Mouse (Mus musculus) limb, embryonic 12.5 days (tissue): ENCODE results near the gene March4. TPM values are rescaled to one million over a fixed set of nuclear protein-coding genes. Genes with fewer than 3 reads are reported as not detected.

Experiments used
- ATAC-seq: fragments of 200-750 bp; cut with Nextera tagmentation; 2 replicates; pipeline ENCODE4 v1.8.0; 2017; ENCODE audit warnings: low read depth, moderate TSS enrichment; ENCODE audit not compliant: insufficient number of reproducible peaks, insufficient read depth, low FRiP score, low TSS enrichment
- H3K27ac ChIP-seq: fragments of 300-500 bp; sonication (generic); 2 replicates; pipeline ENCODE4 v1.5.1; 2016; ENCODE audit warnings: mild to moderate bottlenecking, moderate library complexity
- H3K27me3 ChIP-seq: fragments of 300-500 bp; sonication (generic); 2 replicates; pipeline ENCODE4 v1.6.1; 2016; ENCODE audit warnings: mild to moderate bottlenecking, moderate library complexity
- H3K36me3 ChIP-seq: fragments of 300-500 bp; sonication (generic); 2 replicates; pipeline ENCODE4 v1.6.1; 2016; ENCODE audit warnings: mild to moderate bottlenecking, moderate library complexity
- H3K4me1 ChIP-seq: fragments of 300-500 bp; sonication (generic); replicated peaks from 2 replicates; pipeline ENCODE4 v1.6.1; 2016
- H3K4me2 ChIP-seq: fragments of 300-500 bp; sonication (generic); 2 replicates; pipeline ENCODE4 v1.6.1; 2016; ENCODE audit warnings: mild to moderate bottlenecking, moderate library complexity
- H3K4me3 ChIP-seq: fragments of 300-500 bp; sonication (generic); replicated peaks from 2 replicates; pipeline ENCODE4 v1.5.1; 2016; ENCODE audit warnings: mild to moderate bottlenecking
- H3K9ac ChIP-seq: fragments of 300-500 bp; sonication (generic); replicated peaks from 2 replicates; pipeline ENCODE4 v1.6.1; 2016; ENCODE audit warnings: mild to moderate bottlenecking, moderate library complexity
- H3K9me3 ChIP-seq: fragments of 300-500 bp; sonication (generic); 2 replicates; pipeline ENCODE4 v1.6.1; 2016; ENCODE audit warnings: mild to moderate bottlenecking, moderate library complexity
- WGBS: fragments of 180-500 bp; shearing (Covaris S2); methylation state at CpG from one replicate; pipeline ENCODE4 v1.1.7; 2016; 5-methylcytosine and 5-hydroxymethylcytosine counted together
- polyA plus RNA-seq: library from polyadenylated mRNA; unstranded; fragments of >200 nt; fragmentation: Nextera tagmentation; extraction: Ambion mirVana; gene quantifications from 2 replicates; pipeline ENCODE4 v1.2.1, GENCODE M21; 2016

March4 gene
- polyA plus RNA-seq, 1 experiment from 2014 or later = not detected

DNA sequence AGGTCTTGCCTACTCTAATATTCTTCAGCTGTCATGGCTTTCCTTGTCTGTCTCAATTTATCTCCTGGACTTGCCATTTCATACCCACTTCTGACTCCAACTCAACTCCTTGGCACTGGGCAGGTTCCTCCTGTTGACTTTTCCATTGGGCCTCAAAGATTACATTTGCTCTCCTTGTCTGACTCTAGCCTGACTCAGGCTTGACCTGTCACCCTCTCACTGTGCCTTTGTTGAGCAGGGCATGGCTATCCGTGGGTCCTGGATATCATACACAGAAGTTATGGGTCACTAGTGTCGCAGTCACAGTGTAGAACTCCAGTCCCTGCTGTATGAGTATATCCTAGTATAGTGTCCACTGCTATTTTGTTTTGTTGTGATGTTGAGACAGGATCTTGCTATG, 60.1 kb downstream of the March4 start:
- Histone ChIP-seq H3K4me3 (no peak overlapping the region), H3K36me3 (no peaks in the 10 kb centered on the region), H3K27ac (no peak overlapping the region), H3K9me3 (no peaks in the 10 kb centered on the region), H3K27me3 (no peaks in the 10 kb centered on the region; the same call in 1 of the 2 replicates), H3K4me2 (no peak overlapping the region), H3K4me1 (no peaks in the 10 kb centered on the region), H3K9ac (no peak overlapping the region)
- ATAC-seq = no peak
- WGBS = 86% methylated on average over 2 of the region's 2 CpGs

DNA sequence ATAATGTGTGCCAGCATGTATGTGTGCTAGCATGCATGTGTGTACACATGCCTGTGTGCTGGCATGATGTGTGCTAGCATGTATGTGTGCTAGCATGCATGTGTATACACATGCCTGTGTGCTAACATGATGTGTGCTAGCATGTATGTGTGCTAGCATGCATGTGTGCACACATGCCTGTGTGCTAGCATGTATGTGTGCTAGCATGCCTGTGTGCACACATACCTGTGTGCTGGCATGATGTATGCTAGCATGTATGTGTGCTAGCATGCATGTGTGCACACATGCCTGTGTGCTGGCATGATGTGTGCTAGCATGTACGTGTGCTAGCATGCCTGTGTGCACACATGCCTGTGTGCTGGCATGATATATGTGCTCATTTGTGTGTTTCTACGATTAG, 67.7 kb downstream of the March4 start:
- no peaks in the 10 kb centered on the region for H3K9me3 ChIP-seq
- no peak overlapping the region for H3K4me3 ChIP-seq
- no peaks in the 10 kb centered on the region for H3K4me1 ChIP-seq
- ATAC-seq = no peak
- no peaks in the 10 kb centered on the region for H3K36me3 ChIP-seq
- no peak overlapping the region for H3K27ac ChIP-seq
- H3K27me3 ChIP-seq = no peaks in the 10 kb centered on the region
- H3K9ac ChIP-seq = no peak overlapping the region
- 85% methylated on average over 2 of the region's 2 CpGs for WGBS
- no peak overlapping the region for H3K4me2 ChIP-seq

DNA sequence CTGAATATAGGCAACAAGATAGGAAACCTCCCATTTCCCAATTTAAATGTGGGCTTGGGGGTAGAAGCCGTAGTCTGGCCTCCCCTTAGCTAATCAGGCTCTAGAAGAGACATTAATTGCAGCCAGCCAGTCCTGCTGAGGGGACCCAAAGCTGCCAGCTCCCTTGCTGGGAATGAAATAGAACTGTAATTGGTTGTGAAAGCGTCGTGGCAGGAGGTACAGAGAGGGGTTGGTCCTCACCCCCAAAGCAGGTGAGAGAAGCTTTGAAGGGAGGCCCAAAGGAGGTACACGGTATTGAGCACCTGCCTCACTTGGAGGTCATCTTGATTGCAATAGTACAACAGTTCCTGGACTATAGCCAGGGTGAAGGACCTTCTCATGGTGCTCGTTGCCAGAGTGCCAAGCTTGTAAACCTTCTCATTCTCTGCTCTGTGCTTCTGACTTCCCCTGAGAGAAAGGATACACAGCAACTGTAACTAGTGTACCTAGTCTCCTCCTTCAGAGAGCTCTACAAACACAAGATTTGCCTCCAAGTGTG, 68.2 kb downstream of the March4 start:
- 54% methylated on average over 5 of the region's 5 CpGs for WGBS
- H3K27me3 ChIP-seq = no peaks in the 10 kb centered on the region
- ATAC-seq = no peak

DNA sequence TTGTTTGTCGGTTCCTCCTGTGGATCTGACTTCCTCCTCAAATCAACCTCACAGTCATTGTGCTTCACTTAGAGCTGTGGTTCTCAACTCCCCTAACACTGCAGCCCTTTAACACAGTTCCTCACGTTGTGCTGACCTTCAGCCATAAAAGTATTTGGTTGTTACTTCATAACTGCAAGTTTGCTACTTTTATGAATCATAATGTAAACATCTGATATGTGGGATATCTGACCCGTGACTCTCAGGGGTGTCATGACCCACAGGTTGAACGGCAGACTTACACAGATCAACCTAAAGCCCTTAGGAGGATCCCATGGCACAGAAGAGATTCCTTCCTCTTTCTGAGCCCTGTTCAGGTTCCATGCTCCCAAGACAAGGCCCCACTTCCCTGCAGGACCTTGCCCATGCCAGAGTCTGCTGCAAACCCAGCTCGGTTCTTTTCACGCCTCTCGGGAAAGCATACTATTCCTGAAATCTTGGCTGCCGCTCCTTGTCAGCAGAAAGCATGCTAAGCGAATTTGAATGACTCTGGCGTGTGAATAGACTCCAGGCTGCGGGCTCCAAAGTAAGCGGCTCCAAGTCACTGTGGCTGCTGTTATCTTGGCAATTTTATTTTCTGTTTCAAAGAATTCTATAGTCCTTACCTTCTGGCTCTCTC, 71.7 kb downstream of the March4 start:
- H3K27ac ChIP-seq = no peak overlapping the region
- 56% methylated on average over 12 of the region's 12 CpGs for WGBS
- H3K4me2 ChIP-seq = no peak overlapping the region
- no peaks in the 10 kb centered on the region for H3K36me3 ChIP-seq
- no peaks in the 10 kb centered on the region for H3K27me3 ChIP-seq
- no peak overlapping the region for H3K4me3 ChIP-seq
- no peaks in the 10 kb centered on the region for H3K4me1 ChIP-seq
- ATAC-seq = no peak
- no peak overlapping the region for H3K9ac ChIP-seq
- no peaks in the 10 kb centered on the region for H3K9me3 ChIP-seq

More for the DNA sequence above, 68.2 kb downstream of the March4 start:
- Histone ChIP-seq H3K9ac (no peak overlapping the region), H3K4me2 (no peak overlapping the region), H3K36me3 (no peaks in the 10 kb centered on the region), H3K27ac (no peak overlapping the region), H3K9me3 (no peaks in the 10 kb centered on the region), H3K4me3 (no peak overlapping the region), H3K4me1 (no peaks in the 10 kb centered on the region)

DNA sequence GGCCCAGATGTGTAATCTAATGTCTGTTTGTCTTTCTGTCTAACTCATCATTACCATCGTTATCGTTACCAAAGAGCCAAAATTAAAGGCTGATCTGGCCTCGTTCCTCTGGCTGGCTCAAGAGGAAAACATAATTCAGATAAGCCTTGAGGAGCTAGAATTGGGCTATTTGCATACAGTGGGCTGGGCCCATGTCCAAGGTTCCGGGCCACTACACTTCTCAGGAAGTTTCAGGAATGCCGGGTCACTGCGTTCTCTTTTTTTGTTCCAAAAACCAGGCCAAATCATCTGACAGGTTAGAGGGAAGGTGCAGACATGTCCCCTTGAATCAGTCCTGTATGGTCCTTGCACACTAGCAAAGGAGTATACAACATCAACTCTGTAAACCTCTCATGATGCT, 74.2 kb downstream of the March4 start:
- H3K9ac ChIP-seq = no peak overlapping the region
- no peak overlapping the region for H3K4me2 ChIP-seq
- no peak overlapping the region for H3K27ac ChIP-seq
- WGBS = 84% methylated on average over 6 of the region's 6 CpGs
- ATAC-seq = no peak
- H3K9me3 ChIP-seq = no peaks in the 10 kb centered on the region
- H3K27me3 ChIP-seq = no peaks in the 10 kb centered on the region
- H3K36me3 ChIP-seq = no peaks in the 10 kb centered on the region
- no peaks in the 10 kb centered on the region for H3K4me1 ChIP-seq
- H3K4me3 ChIP-seq = no peak overlapping the region

DNA sequence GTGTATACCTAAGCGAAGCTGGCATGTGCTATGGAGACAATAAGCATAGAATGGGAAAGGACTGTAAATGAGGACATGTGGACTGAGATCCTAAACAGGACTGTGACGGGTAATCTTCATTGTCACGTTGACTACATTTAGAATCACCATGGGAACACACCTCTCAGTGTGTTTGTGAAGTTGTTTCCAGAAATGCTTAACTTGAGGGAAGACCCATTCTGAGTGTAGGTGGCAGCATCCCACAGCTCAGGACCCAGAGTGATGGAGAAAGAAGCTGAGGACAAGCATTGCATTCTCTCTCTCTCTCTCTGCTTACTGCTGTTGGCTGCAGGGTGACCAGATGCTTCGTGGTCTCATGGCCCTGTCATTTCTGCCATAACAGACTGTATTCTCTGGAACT, 79.1 kb downstream of the March4 start:
- no peaks in the 10 kb centered on the region for H3K9me3 ChIP-seq
- no peak overlapping the region for H3K27ac ChIP-seq
- 0 out of 2 replicates have a peak, but pooled peaks cover 3% of the 10 kb centered on the region for H3K27me3 ChIP-seq
- ATAC-seq = no peak
- no peak overlapping the region for H3K4me2 ChIP-seq
- no peaks in the 10 kb centered on the region for H3K36me3 ChIP-seq
- H3K4me1 ChIP-seq = 0 out of 2 replicates have a peak, but pooled peaks cover 3% of the 10 kb centered on the region
- 71% methylated on average over 4 of the region's 4 CpGs for WGBS
- H3K4me3 ChIP-seq = no peak overlapping the region
- H3K9ac ChIP-seq = no peak overlapping the region

DNA sequence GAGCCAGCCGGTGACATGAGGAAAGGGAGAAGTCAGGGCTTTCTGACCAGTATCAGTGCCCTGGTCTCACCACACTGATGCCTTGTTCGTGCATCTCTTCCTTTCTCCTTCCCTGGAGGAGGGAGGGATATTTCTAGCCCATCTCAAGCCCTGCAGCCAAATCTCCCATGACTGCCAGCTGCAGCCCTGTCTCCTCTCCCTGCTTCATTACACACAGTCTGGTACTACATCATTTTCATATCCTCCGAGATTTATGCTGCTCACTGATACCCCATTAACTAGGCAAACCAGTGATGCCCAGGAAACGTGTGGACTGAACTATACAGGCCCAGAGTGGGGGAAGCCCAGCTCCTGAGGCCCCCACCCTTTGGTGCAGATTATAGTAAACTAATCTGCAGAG, 80.8 kb downstream of the March4 start:
- 0 out of 2 replicates have a peak, but pooled peaks cover 3% of the 10 kb centered on the region for H3K27me3 ChIP-seq
- 64% methylated on average over 4 of the region's 4 CpGs for WGBS
- H3K4me3 ChIP-seq = no peak overlapping the region
- no peaks in the 10 kb centered on the region for H3K9me3 ChIP-seq
- no peaks in the 10 kb centered on the region for H3K36me3 ChIP-seq
- no peak overlapping the region for H3K4me2 ChIP-seq
- 0 out of 2 replicates have a peak, but pooled peaks cover 3% of the 10 kb centered on the region for H3K4me1 ChIP-seq
- H3K9ac ChIP-seq = no peak overlapping the region
- no peak overlapping the region for H3K27ac ChIP-seq
- ATAC-seq = no peak

DNA sequence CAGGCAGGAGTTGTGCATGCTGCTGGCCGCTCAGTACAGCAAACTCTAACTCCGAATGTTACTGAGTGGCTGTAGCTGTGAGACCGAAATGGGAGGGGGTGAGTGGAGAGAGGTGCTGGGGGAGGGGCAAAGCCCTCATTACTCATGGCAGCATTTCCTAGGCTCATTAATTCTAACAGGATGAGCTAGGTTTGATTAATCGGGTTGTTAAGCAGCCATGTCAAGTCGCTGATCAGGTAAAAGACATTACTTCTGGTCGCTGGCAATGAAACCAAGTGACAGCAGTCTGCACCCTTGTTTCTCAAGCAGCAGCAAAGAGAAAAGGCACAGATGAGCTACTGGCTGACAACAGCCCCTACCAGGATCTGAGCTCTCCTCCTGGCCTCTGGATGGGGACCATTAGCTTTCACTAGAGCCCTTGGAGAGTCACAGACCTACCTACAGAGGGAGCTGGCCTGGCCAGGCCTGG, 82.0 kb downstream of the March4 start:
- 0 out of 2 replicates have a peak, but pooled peaks cover 3% of the 10 kb centered on the region for H3K4me1 ChIP-seq
- no peak overlapping the region for H3K9ac ChIP-seq
- H3K9me3 ChIP-seq = no peaks in the 10 kb centered on the region
- no peak overlapping the region for H3K4me2 ChIP-seq
- H3K4me3 ChIP-seq = no peak overlapping the region
- no peak for ATAC-seq
- H3K27me3 ChIP-seq = 0 out of 2 replicates have a peak, but pooled peaks cover 3% of the 10 kb centered on the region
- no peaks in the 10 kb centered on the region for H3K36me3 ChIP-seq
- WGBS = 57% methylated on average over 6 of the region's 6 CpGs
- H3K27ac ChIP-seq = no peak overlapping the region

DNA sequence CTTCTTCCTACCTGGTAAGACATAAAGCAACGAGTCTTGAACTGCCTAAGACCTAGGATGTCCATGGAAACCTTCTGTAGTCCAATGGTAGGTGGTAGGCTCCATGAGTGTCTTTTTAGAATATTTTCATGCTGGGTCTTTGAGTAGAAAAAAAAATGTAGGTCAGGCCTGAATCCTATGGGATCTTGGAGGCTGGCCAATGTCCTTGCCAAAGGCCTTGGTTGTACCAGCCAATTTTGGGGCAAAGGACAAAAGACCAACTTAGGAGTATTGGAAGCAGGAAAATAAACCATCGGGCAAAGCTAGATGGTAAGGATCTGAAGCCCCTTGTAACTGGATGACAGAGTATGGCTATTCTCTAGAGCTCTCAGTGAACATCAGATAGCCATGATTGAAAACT, 83.9 kb downstream of the March4 start:
- H3K27me3 ChIP-seq = 0 out of 2 replicates have a peak, but pooled peaks cover 3% of the 10 kb centered on the region
- no peak overlapping the region for H3K27ac ChIP-seq
- H3K4me3 ChIP-seq = no peak overlapping the region
- H3K36me3 ChIP-seq = no peaks in the 10 kb centered on the region
- WGBS = 77% methylated on average over 2 of the region's 2 CpGs
- H3K4me1 ChIP-seq = 0 out of 2 replicates have a peak, but pooled peaks cover 3% of the 10 kb centered on the region
- H3K4me2 ChIP-seq = no peak overlapping the region
- no peak overlapping the region for H3K9ac ChIP-seq
- no peaks in the 10 kb centered on the region for H3K9me3 ChIP-seq
- no peak for ATAC-seq

DNA sequence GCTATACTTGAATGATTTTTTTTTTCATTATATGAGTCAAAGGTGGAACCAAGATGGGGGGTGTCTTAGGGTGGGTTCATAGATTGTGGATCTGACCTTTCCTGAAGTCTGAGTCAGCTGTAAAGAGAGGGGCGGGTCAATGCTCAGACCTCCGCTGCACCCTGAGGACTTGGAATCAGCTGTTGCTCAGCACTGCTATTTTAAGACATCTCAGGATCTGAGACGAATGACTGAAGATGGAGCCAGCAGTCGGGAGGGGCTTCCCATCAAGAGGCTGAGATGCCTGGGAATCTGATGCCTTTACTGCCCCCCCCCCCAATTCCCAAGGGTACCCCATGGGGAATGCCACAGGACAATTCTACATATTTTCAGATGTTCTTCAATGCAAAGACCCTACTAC, 85.9 kb downstream of the March4 start:
- Histone ChIP-seq H3K9ac (no peak overlapping the region), H3K36me3 (no peaks in the 10 kb centered on the region), H3K9me3 (no peaks in the 10 kb centered on the region), H3K27ac (no peak overlapping the region), H3K4me3 (no peak overlapping the region), H3K27me3 (no peaks in the 10 kb centered on the region), H3K4me1 (no peaks in the 10 kb centered on the region), H3K4me2 (no peak overlapping the region)
- WGBS = 77% methylated on average over 4 of the region's 4 CpGs
- no peak for ATAC-seq

DNA sequence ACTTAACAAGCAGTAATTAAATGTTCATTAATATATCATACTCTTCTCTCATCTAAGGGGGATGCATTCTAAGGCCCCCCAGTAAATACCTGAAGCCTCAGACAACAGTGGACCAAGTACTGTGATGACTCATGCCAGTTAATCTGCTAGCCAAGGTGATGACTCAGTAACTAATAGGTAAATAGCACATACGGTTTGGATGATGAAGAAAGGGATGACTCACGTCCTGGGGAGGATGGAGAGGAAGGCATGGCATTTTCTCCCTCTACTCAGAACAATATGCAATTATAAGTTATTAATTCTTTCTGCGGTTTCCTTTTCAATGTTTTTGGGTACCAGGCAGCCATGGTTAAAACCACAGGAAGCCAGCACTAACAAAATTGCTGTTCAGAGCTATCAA, 87.0 kb downstream of the March4 start:
- no peaks in the 10 kb centered on the region for H3K27me3 ChIP-seq
- H3K9me3 ChIP-seq = no peaks in the 10 kb centered on the region
- H3K36me3 ChIP-seq = no peaks in the 10 kb centered on the region
- no peak overlapping the region for H3K27ac ChIP-seq
- no peak overlapping the region for H3K4me3 ChIP-seq
- no peak overlapping the region for H3K9ac ChIP-seq
- 84% methylated on average over 3 of the region's 3 CpGs for WGBS
- ATAC-seq = no peak
- no peak overlapping the region for H3K4me2 ChIP-seq
- no peaks in the 10 kb centered on the region for H3K4me1 ChIP-seq

DNA sequence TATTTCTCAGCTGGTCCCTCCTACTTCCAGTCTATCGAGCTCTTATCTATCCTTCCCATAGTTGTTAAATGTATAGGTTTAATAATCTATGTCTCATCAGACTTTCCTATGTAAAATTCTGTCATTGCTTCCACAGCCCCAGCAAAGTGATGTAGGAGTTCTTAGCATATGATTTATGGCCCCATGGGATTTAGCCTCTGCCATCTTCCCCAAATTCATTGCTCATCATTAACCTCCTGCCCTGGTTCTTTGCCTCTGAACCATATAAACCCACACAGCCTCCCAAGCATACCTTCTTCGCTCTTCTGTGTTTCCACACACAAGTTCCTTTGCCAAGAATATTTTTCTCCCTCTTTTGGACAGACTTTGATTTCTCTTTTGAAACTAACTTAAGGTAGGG, 94.0 kb downstream of the March4 start:
- WGBS = 86% methylated on average over 2 of the region's 2 CpGs
- H3K9me3 ChIP-seq = no peaks in the 10 kb centered on the region
- no peaks in the 10 kb centered on the region for H3K27me3 ChIP-seq
- no peak for ATAC-seq
- H3K4me3 ChIP-seq = no peak overlapping the region
- H3K4me2 ChIP-seq = no peak overlapping the region
- H3K4me1 ChIP-seq = no peaks in the 10 kb centered on the region
- H3K27ac ChIP-seq = no peak overlapping the region
- no peaks in the 10 kb centered on the region for H3K36me3 ChIP-seq
- no peak overlapping the region for H3K9ac ChIP-seq
